30 mouse cellular contexts compared by ENCODE assay signal in genomic region chr14:27283956-27284355, GRCm38 (mm10).
"Had no signal": no experiment of that assay in that cellular context is flagged by ENCODE, and none has a peak within 500 bp of the region (broad histone marks: within the 10 kb centered on the region; RNA-seq: fewer than 3 reads in every experiment).

No protein-coding gene starts in this region.

- DNase-seq: heart, postnatal 10 days; heart, postnatal 14 days; heart, postnatal 36 days; heart, postnatal 4 days; kidney, adult 11 months; kidney, adult 18-20 months; kidney, adult 2 months; kidney, adult 8-10 months; kidney, adult 9 months; kidney, postnatal 10 days; kidney, postnatal 14 days; kidney, postnatal 25 days; kidney, postnatal 36 days; kidney, postnatal 4 days; layer of hippocampus, adult 9-11 months; layer of hippocampus, postnatal 36 days had no signal

- H3K4me3 ChIP-seq: heart, embryonic 12.5 days; heart, embryonic 13.5 days; heart, embryonic 15.5 days; hindbrain, embryonic 10.5 days; hindbrain, embryonic 12.5 days; hindbrain, embryonic 13.5 days; hindbrain, embryonic 15.5 days; intestine, embryonic 15.5 days; kidney, embryonic 15.5 days; layer of hippocampus, adult 2 months; left cerebral cortex, adult 2 months had no signal

- H3K27me3 ChIP-seq: heart, embryonic 12.5 days; heart, embryonic 13.5 days; heart, embryonic 15.5 days; hindbrain, embryonic 12.5 days; hindbrain, embryonic 13.5 days; hindbrain, embryonic 15.5 days; intestine, embryonic 15.5 days; kidney, embryonic 15.5 days had no signal

- H3K27ac ChIP-seq: heart, embryonic 13.5 days; heart, embryonic 15.5 days; hindbrain, embryonic 10.5 days; hindbrain, embryonic 12.5 days; hindbrain, embryonic 14.5 days; hindbrain, embryonic 15.5 days; hindbrain, postnatal 0 days; intestine, embryonic 15.5 days; kidney, embryonic 15.5 days; kidney, postnatal 0 days; layer of hippocampus, adult 2 months; left cerebral cortex, adult 2 months had no signal
